Mouse (Mus musculus) splenic B cell, adult 2 months (primary cell): ENCODE results near the gene Lmf1.

Experiments used
- DNase-seq: peaks from one replicate; pipeline ENCODE4 v3.0.0-alpha.2; 2011; ENCODE audit warnings: low read depth, low spot score
- H3K27me3 ChIP-seq: 2 replicates; pipeline ENCODE4 v1.6.1; 2012; ENCODE audit warnings: mild to moderate bottlenecking, low read length, moderate library complexity, mixed read lengths; ENCODE audit not compliant: control insufficient read depth, poor library complexity, insufficient read depth, severe bottlenecking
- H3K36me3 ChIP-seq: 2 replicates; pipeline ENCODE4 v1.6.1; 2012; ENCODE audit warnings: mild to moderate bottlenecking, low read length, moderate library complexity, mixed read lengths; ENCODE audit not compliant: control insufficient read depth, poor library complexity, insufficient read depth, severe bottlenecking

Gene Lmf1

GRCm38 (mm10) chr17:25561223-25562028, 17.5 kb upstream of the Lmf1 start:
- DNase-seq, result no peak

GRCm38 (mm10) chr17:25564481-25564880, 14.4 kb upstream of the Lmf1 start:
- Histone ChIP-seq H3K36me3 (no peaks in the 10 kb centered on the region), H3K27me3 (no peaks in the 10 kb centered on the region)
- no peak for DNase-seq

More at GRCm38 (mm10) chr17:25561223-25562028, 17.5 kb upstream of the Lmf1 start:
- Histone ChIP-seq H3K27me3 (no peaks in the 10 kb centered on the region), H3K36me3 (no peaks in the 10 kb centered on the region)

- no peaks in the 10 kb centered on the region for H3K27me3 ChIP-seq
- H3K36me3 ChIP-seq, result no peaks in the 10 kb centered on the region
- DNase-seq, result no peak
These were observed 13.6 kb upstream of the Lmf1 start for GRCm38 (mm10) chr17:25565244-25565643.

GRCm38 (mm10) chr17:25565860-25566600, 12.9 kb upstream of the Lmf1 start:
- DNase-seq, result no peak
- H3K27me3 ChIP-seq, result no peaks in the 10 kb centered on the region

GRCm38 (mm10) chr17:25567261-25567660, 11.6 kb upstream of the Lmf1 start:
- Histone ChIP-seq H3K27me3 (no peaks in the 10 kb centered on the region), H3K36me3 (no peaks in the 10 kb centered on the region)
- DNase-seq, result no peak

More at GRCm38 (mm10) chr17:25565860-25566600, 12.9 kb upstream of the Lmf1 start:
- H3K36me3 ChIP-seq, result no peaks in the 10 kb centered on the region

GRCm38 (mm10) chr17:25567745-25568144, 11.1 kb upstream of the Lmf1 start:
- Histone ChIP-seq H3K36me3 (no peaks in the 10 kb centered on the region), H3K27me3 (no peaks in the 10 kb centered on the region)
- DNase-seq, result peak; percentile 81

GRCm38 (mm10) chr17:25568206-25568605, 10.7 kb upstream of the Lmf1 start:
- Histone ChIP-seq H3K27me3 (no peaks in the 10 kb centered on the region), H3K36me3 (no peaks in the 10 kb centered on the region)
- DNase-seq, result no peak

GRCm38 (mm10) chr17:25568880-25569279, 10.0 kb upstream of the Lmf1 start:
- Histone ChIP-seq H3K27me3 (no peaks in the 10 kb centered on the region), H3K36me3 (no peaks in the 10 kb centered on the region)
- no peak for DNase-seq

- H3K27me3 ChIP-seq, result no peaks in the 10 kb centered on the region
- peak; percentile 31 for DNase-seq
- no peaks in the 10 kb centered on the region for H3K36me3 ChIP-seq
These were observed 8.8 kb upstream of the Lmf1 start for GRCm38 (mm10) chr17:25569833-25570647.

GRCm38 (mm10) chr17:25570648-25571452, 8.0 kb upstream of the Lmf1 start, which contains the start of gene Sox8:
Gene Sox8 (minus strand): TSS chr17:25570686.
- Histone ChIP-seq H3K27me3 (no peaks in the 10 kb centered on the region), H3K36me3 (no peaks in the 10 kb centered on the region)
- peak; percentile 78 for DNase-seq

GRCm38 (mm10) chr17:25571453-25571820, 7.4 kb upstream of the Lmf1 start:
- DNase-seq, result no peak
- H3K36me3 ChIP-seq, result no peaks in the 10 kb centered on the region

GRCm38 (mm10) chr17:25575208-25575971, 3.5 kb upstream of the Lmf1 start:
- H3K36me3 ChIP-seq, result no peaks in the 10 kb centered on the region
- H3K27me3 ChIP-seq, result no peaks in the 10 kb centered on the region
- peak; percentile 43 for DNase-seq

More at GRCm38 (mm10) chr17:25571453-25571820, 7.4 kb upstream of the Lmf1 start:
- H3K27me3 ChIP-seq, result no peaks in the 10 kb centered on the region

- H3K27me3 ChIP-seq, result no peaks in the 10 kb centered on the region
- H3K36me3 ChIP-seq, result no peaks in the 10 kb centered on the region
- no peak for DNase-seq
These were observed 2.9 kb upstream of the Lmf1 start for GRCm38 (mm10) chr17:25576034-25576433.
